Mouse (Mus musculus): Measurements from ENCODE around the gene Lemd1.

GRCm38 (mm10) chr1:132229667-132230066, 38.4 kb downstream of the Lemd1 start, which contains the start of gene Gm10188:
- TF ChIP-seq EP300 (IDR thresholded peaks at IDR 0.05; ENCODE audit: insufficient read depth, low read depth, low read length), result no peak
- no peak for TF ChIP-seq CTCF (IDR thresholded peaks at IDR 0.05)
- TF ChIP-seq POLR2A (IDR thresholded peaks at IDR 0.05; ENCODE audit: insufficient read depth, low read depth, low read length), result no peak
